Mouse (Mus musculus) mouse embryonic stem cell (cell line): ENCODE results near the gene Riox2.

ENCODE experiments used
- in situ Hi-C, 2 experiments: fragments of 300-500 bp; cut with MboI; formaldehyde crosslinking; loops; 1 replicate in 1 of 2; 3 replicates in 1 of 2; pipeline ENCODE4 v1.14.3; 2019 to 2020; ENCODE audit warnings: low sequenced_read_pairs in 2 of 2, low pct_unique_long_range_greater_than_20kb in 1 of 2, mixed read lengths in 1 of 2; ENCODE audit not compliant: unreplicated experiment in 1 of 2

Riox2 gene

DNA sequence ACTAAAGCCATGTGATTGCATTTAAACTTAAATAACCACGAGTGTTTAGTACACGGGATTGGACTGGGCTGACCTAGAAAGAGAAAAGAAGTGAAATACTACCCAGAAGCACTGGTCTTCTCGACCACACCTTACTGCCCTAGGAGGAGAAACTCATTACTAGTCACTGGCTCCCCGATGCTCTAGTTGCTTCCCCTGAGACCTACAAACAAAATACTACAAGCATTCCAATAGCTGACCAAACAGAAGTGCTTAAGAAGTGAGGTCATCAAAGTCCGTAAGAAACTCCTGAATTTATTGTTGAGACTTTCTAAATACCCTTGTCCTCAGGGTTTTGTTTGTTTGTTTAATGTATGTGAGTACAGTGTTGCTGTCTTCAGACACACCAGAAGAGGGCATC lies 38.3 kb downstream of the Riox2 start:
- in situ Hi-C loops = no loop called here

DNA sequence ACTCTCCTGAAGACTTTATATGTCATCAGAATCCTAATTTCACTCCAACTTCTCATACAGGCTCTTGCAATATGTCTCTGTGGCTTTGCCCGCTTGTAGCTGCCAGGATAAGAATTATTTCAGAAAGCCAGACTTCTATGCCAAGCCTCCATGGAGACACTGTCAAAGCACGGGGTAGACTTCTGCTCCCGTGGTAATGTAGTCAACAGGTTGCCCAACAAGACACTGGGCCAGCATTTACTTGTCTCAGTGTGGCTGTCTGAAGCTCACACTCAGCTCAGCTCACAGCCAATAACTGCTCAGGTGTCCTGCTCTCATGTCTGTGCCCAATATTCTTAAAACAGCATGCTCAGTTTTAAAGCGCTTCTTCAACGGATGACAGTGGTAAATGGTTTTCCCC lies 43.6 kb downstream of the Riox2 start:
- in situ Hi-C loops = no loop called here

DNA sequence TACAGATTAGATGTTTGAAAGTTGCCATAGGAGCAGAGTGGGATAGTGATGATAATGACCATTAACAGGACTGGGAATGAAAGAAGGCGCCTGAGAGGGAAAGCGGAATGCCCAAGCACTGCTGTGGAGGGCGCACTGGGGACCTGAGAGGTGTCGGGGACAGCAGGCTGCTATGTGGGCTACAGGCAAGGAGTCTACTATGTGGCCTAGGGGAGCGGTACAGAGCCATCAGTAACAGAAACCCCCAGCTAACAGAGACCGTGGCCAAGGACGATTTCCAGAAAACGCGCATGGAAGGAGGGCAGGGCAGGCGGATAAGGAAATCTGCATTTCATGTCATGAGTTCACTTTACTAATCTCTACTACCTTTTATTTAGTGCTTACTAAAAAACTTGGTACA lies 45.4 kb downstream of the Riox2 start:
- in situ Hi-C loops = no loop called here

DNA sequence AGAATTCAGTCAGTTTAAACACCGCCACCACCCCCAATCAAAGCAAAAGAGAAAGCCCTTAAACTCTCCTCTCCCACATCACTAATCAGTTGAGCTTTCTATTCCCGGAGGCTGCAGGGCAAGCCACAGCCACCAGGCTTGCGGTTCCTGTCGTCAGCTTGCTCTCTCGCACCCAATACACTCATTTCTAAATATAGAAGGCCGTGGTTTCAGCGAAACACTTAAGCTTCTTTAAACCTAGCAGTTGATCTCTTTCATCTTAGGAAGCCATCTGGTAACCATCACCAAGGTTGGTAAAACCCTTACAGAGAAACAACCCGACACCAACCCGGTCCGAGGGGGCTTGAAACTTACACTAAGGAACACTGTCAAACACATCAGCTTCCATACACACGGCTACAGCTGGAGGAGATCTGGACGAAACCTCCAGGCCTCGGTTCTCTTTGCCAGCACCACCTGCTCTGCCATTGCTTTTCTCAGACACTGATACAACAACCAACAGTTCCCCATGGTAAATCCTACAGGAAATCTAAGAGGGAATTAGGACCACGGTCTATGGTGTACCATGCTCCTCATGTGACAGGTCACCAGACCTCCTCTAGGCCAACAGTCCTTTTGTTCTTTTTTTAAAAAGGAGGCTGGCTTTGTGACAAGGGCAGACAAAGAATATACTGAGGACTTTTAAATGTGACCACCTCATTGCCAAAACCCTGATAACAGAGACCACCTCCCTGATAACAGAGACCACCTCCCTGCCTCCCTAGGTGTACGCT lies 46.1 kb downstream of the Riox2 start:
- in situ Hi-C loops = no loop called here

DNA sequence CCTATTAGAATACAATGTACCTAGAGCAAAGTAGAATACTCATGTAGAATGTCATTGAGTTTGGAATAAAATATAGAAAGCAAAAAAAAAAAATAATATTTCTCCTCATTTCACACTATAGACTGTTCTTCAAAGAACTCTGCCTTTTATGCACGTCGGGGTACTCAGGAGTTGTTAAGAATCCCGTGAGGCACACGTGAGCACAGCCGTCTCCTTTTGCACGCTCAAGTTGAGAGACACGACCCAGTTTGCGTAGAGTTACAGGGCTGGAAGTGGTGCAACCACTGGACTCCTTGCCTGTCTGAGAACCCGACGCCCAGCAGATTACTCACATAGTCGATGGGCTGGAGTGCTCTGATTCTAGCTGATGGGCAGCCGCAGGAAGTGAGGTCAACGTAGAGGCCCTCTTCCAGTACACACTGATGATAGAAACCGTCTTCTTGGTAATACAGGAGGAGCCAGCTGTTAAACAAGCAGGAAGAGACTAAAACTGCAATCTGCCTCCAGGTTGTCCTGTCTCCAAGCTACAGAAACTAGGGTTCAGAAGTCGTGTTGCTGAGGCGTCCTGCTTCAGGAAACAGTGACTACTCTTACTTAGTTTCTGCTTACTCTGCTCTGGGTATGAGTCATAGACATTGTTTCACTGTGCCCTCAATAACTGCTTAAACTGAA lies 50.3 kb downstream of the Riox2 start:
- in situ Hi-C loops = no loop called here

DNA sequence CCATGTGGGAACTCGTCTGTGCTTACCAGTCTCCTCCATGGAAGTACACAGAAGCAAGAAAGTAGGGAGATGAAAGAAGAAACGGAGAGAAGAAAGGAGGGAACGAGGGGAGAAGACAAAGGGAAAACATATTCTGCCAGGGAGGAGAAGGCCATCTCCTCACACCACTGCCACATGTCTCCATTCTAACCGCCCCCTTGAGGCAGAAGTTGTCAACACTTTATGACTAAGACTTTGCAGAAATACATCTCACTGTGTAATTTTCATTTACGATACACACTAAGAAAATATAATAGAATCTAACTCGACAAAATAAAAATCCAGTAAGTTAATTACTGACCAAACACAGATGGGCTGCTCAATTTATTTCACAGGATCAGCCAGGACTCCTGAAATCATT lies 55.4 kb downstream of the Riox2 start:
- in situ Hi-C loops = no loop called here

DNA sequence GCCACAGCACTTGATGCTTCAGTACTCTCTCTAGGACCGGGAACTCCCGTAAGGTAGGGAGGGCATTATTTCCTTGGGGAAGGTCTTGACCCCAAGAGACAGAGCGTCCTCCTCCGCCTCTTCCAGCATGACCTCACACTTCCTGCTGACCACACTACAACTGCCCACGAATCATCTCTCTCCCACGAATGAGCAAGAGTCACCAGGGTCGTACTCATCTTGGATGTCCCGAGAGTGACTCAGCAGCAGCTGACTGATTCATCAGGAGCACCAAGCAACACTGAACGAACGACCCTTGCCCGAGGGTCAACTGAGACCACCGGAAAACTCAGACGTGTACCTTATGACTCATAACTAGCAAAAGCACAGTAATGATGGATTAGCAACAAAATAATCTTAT lies 58.0 kb downstream of the Riox2 start:
- in situ Hi-C loops = no loop called here

DNA sequence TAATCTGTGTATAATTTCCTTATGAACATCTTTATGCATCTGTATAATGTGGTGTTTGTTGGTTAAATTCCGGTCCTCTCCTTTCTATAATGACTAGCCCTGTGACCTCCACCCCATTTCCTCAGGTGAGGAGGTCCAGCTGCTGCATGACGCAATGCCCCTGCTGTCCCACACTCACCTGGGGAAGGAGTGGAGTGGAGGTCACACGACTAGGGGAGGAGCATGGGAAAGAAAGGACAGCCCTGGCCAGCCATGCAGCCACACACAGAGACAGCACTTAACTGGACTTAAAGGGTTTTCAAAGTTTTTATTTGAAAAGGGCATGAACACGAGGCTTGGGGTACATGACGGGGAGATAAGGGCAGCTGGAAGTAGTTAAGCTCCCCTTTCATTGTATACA lies 59.7 kb downstream of the Riox2 start:
- in situ Hi-C loops = no loop called here

DNA sequence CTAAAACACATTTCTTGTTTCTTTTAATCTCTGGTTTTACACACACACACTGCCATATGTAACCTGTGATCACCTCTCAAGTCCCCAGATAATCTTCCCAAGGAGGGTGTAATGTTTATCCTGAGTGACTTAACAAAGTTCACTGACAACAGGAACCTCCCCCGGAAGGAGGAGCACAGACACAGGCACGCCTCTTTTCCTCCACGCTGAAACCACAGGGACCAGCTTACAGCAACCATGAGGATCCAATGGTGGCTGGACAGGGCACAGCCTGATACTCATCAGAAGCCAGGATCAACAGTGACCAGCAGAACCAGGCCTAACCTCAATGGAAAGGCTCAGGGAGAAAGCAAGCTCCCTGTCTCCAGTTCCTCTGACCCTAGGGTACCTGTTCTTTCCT lies 61.0 kb downstream of the Riox2 start:
- in situ Hi-C loops = no loop called here

DNA sequence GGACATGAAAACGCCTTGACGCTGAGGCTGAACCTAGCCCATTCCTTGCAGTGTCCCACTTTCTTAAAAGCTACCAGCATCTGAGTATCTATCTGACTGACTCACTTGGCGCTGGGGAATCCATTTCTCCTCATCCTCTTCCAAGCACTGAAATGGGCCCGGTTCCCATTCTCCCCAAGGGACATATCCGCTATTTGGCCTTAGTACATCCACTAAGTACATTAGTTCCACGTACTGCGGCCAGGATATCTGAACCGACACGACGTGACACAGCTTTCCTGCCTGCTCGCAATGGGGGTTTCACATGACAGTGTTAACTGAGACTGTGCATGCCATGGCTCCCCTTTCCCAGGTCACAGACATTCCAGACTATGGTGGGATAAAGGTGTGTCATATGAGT lies 62.8 kb downstream of the Riox2 start:
- in situ Hi-C loops = no loop called here

DNA sequence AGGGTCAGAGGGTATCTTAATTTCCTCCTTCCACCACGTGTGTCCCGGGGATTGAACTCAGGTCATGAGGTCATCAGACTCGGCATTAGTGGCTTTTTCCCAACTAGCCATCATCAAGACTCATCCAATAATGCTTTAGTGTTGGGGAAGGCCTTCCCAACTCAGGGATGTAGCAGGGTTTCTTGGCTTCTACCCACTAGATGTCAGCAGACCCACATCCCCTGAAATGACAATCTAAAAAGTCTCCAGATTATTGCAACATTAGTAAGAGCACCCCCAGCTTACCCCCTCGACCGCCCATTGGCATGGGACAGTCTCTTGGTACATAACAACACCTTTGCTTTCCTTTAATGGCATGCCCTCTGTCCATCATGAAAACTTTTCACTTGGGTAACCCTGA lies 64.1 kb downstream of the Riox2 start:
- in situ Hi-C loops = no loop called here

DNA sequence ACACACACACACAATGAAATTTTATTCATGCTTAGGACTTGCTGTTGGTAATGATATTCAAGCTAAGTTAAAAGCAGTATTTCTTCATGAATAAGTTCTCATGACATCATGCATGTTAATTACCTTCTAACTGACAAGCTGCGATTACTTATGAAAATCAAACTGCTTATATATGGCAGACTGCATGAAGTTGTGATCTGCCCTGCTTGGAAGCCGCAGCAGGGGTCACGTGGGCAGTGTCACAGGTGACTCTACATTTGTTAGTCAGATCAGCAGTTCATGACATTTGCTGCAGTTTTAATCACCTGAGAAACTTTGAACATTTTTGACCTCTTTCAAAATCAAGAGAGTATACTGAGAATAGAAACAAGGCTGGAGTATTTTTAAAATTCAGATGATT lies 69.4 kb downstream of the Riox2 start:
- in situ Hi-C loops = no loop called here

DNA sequence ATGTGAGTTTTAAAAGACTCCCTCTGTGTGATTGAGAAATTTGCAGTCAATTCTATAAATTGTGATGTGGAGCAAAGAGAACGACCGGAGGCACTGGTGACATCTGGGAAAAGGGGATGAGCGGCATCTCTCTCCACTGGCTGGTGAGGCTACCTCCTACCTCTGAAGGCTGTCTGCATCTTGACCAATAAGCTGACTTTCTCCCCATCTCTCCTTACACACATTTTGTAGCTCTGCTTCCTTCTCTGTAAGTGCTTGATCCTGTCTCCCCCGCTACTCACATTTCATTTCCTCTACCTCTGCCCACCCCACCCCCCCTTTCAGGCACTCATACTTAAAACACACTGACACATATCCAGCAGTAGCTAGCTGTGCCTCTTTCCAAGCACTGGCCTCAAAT lies 69.8 kb downstream of the Riox2 start:
- in situ Hi-C loops = no loop called here
